Mouse (Mus musculus) right cerebral cortex, postnatal 14 days (tissue): ENCODE measurements around the gene Gm28035.

Experiments
- DNase-seq: peaks from one replicate; pipeline ENCODE4 v3.0.0; 2022

The Gm28035 gene

DNA sequence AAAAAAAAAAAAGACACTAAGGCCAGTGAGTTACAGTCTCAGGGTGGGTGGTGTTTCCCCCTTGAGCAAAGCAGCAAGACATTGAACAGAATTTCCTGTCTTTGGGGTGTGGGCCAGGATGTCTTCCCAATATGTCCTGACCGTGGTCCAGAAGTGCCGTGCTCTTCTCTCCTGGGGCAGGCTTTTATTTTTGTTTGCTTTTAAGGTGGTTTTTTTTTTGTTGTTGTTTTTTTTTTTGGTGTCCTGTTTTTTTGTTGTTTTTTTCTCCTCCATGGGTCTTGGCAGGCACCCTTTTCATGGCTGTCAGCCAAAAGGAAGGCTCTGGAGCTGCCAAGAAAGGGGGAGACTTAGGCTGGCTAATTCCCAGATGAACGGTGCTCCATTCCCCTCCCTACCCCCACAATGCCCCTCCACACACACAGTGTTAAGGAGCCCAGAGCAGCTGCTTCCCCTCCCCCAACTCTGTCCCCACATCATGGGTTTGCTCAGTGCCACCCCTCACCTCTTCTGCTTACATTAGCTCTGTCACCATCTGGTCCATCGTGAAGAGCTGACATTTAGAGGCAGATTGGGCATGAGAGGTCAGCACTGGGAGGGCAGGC is 22.6 kb downstream of the Gm28035 start:
- DNase-seq = peak; percentile 52

DNA sequence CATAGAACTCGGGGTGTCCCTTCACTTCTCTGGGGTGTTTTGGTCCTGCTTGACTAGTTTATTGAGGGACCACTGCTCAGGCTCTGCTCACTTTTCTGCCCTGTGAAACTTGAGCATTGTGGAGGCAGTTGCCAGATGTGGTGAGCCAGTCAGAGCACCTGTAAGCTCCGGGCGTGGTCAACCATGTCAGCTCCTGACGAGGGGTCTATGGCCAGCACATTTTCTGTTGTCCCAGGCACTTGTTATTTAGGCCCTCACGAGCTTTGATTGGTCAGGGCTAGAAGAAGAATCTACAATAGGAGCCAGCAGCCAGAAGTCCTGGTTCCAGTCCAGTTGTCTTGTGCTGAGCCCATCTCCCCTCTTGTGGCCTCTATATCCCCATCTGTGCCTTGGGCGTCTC is 23.4 kb downstream of the Gm28035 start:
- DNase-seq = no peak

DNA sequence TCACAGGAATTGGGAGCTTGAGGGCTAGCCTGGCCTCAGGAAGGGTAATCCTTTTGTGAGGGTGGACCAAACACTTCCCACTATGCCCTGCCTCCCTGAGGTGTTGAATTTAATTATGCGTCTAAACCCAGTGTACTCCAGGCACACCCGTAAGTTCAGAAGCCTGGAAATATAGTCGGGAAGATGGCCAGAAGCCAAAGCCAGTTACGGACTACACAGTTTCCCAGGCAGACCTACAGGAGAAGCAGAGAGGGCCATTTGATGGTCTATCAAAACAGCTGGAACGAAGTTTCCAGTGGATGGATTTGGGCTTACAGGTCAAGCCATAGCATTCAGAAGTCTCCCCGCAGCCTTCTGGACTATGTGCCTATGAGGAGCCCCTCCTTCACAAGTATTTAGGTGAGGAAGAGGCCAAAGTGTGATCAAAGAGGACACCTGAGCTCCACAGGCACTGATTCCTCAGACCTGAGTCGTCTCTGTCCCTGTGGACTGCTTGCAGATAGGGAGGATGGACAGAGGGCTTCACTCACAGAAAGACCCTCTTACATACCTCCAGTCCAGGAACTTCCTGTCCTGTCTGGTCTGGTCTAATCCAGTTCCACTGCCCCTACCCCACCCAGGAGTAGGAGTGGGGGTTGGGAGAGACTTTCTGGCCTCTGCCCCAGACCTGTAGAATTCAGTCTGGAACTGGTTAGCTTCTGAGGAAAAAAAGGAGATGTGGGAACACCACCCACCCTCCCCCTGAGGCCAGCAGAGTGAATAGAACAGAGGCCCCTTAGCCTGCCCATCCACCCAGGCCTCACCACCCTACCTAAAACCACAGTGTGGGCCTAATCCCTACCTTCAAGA is 24.5 kb downstream of the Gm28035 start:
- no peak for DNase-seq

DNA sequence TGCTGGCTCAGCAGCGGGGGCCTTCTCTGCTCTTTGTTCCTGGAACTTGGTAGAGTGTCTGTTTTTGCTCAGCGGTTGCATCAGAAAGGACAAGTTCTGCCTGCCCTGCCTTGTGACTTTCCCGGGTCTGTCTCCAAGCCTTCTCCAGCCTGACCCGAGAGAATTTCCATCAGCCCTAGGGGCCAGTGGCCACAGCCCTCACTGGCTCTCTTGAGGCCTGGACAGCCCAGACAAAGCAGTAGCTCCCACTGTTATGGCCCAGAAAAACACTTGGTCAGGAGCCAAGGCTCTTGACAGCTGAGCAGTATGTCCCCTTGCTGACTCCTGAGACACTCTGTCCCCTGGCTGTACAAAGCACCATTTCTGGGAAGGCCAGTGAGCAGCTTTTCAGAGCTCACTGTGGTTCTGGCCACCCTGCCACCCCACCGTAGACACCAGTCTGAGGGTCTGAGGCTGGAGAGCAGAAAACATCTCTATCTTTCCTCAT is 25.4 kb downstream of the Gm28035 start, which contains the start of gene Phyhd1:
Phyhd1 (plus strand) TSS at position 437 of the 487 bp plus-strand sequence.
- DNase-seq = no peak

DNA sequence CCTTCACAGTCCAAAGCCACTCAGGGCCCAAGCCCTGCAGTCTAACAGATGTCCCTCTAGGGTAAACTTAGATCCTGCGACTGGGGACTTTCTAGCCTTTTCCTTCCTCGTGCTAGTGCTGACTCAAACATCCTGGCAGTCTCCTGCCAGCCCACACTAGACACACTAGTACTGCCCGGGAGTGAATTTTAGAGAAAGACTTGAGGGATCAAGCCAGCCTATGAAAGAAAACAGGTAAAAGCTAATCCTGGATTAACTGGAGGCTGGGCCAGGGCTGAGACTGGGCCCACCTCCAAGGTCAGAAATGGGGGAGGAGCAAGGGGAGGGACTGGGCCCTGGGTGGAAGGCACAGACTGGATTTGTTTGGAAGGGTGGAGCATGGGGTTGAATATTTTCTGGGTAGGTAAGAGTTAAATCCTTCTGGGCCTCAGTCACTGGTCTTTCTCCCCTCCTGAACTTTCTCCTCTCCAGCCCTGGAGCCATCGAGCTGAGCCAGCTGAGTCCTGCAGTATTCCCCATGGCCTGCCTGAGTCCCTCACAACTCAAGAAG is 26.1 kb downstream of the Gm28035 start:
- no peak for DNase-seq

DNA sequence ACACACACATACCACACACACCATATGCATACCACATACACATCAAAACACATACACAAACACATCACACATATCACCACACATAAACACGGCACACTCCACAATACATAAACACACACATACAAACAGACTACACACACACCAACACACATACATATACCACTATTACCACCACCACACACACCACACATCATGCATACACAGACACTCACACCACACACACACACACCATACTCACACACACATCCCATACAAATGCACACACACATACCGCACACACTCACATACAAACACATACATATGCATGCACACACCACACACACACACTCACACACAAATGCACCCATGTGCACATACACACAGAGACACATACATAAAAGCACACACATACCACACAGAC is 27.1 kb downstream of the Gm28035 start:
- no peak for DNase-seq

DNA sequence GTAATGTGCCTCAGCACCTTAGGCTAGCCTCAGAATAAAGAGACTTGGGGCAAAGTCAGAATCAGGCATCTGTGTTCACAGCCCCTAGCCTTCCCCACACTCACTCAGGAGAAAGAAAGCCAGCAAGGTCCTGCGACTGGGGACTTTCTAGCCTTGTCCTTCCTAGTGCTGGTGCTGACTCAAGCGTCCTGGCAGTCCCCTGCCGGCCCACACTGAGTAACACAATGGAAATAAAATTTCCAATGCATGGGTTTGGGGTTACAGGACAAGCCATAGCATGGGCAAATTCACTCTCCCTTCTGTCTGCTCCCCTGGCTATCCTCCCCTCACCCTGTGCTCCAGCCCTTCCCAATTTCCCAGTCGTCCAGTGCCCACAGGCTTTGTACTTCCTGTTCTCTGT is 28.0 kb downstream of the Gm28035 start:
- no peak for DNase-seq

DNA sequence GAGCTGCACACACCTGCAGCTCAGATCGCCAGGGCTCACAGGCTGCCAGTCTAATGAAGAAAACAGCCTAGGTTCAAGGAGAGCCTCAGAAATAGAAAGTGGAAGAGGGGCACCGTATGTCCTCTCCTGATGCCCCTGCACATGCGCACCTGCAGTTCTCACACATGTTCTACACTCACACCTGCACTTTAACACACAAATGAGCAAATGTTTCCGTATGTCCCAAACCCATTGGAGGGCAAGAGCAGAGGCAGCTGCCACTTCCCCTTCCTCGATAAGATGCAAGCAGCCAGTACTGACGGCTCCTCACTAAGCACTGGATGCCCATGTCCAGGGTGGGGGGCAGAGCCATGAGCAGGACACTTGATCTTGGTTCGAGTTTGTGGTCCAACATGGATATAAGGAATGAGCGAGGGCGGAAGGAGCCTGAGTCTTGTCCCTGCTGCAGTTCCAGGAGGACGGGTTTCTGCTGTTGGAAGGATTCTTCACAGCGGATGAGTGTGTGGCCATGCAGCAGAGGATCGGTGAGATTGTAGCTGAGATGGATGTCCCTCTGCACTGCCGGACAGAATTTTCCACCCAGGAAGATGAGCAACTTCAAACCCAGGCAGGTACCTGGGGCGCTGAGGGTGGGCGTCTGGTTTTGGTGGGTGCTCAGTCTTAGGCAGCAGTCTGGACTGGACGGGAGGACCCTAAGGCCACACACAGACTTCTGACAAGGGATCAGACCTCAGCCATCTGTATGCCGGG is 29.0 kb downstream of the Gm28035 start:
- no peak for DNase-seq

DNA sequence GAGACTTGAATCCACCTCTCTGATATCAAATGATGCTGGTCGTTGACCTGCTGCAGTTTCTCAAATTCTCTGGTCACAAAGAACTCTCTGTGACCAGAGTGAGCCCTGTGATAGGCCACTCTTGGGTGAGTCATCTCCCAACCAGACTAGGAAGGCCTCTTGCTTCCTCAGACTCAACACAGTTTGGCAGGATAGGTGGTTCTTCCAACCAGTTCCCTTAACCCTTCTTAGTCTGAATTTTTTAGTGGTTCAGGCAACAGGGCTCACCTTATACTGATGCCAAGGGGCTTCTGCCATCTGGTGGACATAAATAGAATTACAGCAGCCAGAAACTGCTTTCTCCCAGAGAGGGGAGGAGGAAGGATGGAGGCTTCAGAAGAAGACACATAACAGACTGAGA is 29.8 kb downstream of the Gm28035 start:
- DNase-seq = no peak

DNA sequence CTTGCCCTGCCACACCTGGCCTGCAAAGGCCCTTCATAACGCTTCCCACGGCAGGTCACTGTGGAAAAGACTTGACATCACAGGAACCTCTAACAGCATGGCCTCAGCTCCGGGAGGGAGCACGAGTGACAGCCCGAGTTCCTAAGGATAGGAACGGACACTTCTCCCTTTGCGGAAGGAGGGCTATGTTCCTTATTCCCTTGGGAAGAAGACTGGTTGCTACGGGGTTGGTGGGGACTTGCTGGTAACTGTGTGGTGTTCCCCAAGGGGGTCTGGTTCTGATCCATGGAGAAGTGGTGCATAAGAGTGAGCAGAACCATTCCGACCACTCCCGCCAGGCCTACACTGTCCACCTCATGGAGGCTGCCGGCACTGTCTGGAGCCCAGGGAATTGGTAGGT is 40.4 kb downstream of the Gm28035 start, which contains the start of gene Gm28038:
Gm28038 (plus strand) TSS at position 301 of the 400 bp plus-strand sequence.
- DNase-seq = no peak

DNA sequence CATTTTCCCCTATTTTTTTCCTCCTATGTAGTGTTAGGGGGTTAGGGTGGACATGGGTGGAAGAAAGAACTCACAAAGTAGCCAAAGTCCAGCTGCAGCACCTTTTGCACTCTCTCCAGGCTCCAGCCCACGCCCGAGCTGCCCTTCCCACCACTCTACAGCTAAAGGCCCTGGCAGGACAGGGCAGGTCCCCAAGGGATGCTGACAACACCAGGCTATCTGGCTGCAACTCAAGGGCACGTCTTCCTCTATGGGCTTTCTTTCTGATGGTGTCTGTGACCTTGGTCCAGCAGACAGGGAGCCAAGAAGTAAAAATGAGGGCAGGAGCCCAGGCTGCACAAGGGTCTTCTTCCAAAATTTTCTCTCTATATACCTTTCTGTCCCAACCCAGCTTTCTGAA is 41.3 kb downstream of the Gm28035 start:
- no peak for DNase-seq

DNA sequence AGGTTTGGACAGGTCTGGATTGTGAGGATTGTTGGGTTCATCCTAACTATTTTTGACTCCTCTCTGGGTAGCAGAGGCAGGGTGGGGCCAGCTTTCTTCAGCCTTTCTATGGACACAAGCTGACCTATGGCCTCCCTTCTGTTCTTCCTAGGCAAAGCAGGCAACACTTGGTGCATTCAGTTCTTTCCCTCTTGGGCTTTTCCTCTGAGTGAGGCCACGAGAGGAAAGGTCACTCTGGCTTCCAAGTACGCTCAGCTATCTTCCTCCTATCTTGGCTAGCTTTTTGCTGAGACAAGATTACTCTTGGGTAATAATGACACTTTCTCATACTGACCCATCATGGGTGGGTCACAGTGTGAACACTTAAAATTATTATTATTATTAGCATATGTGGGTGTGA is 42.8 kb downstream of the Gm28035 start:
- no peak for DNase-seq

DNA sequence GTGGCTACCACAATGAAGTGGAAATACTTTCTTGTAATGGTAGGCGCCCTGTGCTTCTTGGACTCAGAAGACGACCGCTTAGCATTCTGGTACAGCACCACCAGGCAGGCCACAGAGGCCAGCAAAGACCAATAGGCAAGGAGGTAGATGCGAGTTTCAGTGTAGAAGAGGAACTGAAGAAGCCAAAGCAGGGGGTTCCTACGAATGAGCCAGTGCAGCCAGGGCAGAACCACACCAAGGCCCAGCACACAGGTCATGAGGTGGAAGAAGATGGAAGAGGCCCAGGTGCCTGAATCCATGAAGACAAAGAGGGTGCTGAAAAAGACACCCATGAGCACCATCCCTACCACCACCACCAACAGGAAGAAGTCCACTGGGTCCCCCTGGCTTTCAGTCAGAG is 44.6 kb downstream of the Gm28035 start:
- no peak for DNase-seq

DNA sequence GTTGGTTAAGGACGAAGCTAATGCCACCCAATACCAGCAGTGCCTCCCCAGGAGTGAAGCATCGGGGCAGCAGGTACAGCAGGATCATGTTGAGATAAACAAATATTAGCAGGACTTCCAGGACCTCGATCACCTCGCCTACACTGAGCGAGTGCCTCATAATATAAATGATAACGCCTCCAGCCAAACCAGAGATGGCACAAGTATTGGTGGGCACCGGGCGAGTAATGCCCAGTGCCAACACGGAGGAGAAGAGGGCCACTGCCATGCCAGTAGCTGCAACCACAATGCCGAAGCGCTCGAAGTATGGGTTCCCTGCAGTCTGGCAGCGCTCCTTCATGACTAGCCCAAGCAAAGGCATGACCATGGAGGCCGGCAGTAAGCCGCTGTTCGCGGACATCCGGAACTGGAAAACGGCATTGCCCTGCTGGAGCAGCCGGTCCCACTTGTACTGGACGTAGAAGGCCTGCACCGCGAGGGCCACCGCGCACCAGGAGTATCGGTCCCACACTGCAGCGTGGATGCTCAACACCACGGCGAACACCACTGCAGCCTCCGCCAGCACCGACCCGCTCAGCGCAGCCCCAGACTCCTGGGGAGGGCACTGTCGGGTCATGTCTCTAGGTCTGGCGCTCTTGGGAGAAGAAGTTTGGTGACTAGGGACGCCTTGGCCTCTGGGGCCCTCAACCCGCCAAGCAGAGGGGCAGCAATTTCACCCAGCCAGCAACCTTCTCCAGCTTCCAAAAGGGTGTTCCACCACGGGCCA is 45.2 kb downstream of the Gm28035 start:
- peak; percentile 26 for DNase-seq

DNA sequence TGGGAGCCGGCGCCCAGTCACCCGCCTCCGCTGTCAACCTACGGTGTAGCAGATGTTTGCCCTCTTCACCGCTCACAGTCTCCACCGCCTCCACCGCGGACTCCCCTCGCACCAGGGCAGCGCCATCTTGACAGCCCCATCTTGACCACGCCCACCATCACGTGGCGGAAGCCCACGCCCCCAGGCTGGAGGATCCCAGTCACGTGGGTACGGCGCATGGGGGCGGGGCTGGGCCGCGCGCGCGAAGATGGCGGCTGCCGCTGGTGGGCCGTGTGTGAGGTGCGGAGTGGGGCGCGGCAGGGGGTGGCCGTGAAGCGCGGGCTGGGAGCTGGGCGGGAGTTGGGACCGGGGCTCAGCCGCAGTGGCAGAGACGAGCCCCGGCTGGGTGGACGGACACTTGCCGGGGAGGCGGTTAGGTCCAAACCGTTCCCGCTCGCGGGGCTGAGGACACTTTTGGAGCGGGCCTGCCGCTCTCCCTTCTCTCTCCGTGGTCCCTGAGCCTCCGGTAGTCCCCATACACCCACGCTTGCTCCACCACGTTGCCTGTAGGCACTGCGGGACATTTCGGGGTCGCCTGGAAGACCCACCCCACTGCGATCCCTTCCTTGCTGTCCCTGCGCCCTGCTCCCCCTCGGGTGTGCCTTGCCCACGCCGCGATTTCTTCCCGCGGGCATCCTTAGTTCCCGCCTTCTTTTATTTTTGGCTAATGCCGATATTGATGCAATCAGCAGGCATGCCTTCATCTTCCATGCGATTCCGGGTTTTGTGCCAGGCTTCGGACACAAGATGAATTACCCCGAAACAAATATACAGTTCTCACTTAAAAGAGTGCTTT is 46.0 kb downstream of the Gm28035 start, which contains the start of the genes Dolk and Nup188:
Dolk (minus strand) TSS at position 143 of the 835 bp plus-strand sequence.
Nup188 (plus strand) TSS at position 206 of the 835 bp plus-strand sequence.
- peak; percentile 99 for DNase-seq

DNA sequence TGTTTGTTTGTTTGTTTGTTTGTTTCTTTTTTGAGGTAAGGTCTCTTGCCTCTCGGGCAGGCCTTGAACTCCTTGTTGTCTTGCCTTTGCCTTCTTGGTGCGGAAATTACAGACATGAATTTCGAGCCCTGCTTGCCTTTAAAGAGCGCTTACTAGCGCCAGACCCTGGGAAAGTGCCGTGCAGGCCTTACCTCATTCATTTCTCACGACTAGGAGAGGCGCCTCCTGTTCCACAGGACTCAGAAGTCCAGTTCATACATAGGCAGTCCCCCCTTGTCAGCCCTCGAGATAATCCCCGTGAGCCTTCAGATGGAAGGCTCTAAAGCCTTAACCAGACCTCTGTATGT is 46.6 kb downstream of the Gm28035 start:
- no peak for DNase-seq

DNA sequence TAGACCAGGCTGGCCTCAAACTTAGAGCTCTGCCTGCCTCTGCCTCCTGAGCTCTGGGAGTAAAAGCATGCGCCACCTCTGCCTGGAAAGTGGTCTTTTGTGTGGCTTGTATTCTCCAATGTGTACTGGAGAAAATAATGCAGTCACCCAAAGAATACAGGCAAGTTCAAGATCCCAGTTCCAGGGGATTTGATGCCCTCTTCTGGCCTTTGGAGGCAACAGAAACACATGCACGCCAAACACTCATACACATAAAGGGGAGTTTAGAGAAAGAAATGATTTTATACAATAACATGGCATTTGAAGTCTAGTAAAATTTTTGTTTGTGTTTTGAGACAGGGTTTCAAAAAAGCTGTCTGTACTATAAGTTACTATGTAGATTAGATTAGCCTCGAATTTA is 59.2 kb downstream of the Gm28035 start:
- no peak for DNase-seq

DNA sequence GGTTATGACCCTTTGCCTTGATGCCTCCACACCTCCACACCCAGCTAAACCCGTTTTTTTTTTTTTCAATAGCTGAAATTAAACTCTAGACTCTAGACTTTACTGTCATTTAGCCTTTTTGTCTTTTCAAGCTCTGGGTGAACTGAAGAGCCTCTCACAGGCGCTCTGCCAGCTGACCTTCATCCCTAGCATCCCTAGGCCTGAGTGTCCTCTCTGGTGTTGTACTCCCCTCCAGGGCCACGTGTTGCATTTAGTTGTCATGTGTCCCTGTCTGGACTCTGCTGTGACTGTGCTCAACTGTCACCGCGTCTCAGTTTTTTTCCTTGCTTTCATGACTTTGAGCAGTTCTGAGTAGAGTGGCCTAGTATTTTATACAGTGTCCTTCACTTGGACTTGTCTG is 59.6 kb downstream of the Gm28035 start:
- DNase-seq = no peak

DNA sequence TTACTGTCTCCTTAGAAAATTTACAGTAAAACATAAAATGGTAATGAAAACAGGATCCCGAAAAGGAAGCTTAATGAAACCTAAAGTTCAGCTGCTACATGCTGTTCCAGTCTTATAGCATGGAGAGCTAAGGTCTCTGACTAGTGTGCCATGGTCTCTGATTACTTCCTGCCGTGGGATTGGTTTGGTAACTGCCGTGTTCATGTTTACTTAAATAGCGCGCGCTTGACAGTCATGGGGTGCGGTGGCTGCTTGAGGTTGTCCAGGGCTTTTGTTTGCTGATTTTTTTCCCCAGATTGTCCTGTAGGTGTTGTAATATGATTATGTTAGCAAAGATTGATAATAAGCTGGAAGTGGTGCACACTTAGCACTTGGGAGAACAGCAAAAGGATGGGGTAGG is 65.7 kb downstream of the Gm28035 start:
- no peak for DNase-seq

DNA sequence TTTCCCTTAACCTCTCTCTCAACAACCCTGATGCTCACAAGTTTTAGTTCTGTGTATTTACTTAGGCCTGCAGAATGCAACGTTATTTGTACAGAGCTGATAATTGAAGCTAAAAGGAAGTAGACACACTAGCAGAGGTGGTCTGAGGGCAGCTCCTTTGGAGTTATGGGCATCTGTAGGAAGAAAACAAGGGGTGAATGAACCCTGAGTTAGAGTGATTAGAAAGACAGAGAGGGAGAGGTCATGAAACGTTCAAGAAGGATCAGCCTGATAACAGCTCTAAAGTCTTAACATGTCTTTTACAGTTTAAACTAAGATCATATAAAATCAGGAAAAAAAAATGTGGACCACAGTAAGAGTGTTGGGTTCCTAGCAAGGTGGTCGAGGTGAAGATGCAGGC is 69.0 kb downstream of the Gm28035 start:
- DNase-seq = no peak

DNA sequence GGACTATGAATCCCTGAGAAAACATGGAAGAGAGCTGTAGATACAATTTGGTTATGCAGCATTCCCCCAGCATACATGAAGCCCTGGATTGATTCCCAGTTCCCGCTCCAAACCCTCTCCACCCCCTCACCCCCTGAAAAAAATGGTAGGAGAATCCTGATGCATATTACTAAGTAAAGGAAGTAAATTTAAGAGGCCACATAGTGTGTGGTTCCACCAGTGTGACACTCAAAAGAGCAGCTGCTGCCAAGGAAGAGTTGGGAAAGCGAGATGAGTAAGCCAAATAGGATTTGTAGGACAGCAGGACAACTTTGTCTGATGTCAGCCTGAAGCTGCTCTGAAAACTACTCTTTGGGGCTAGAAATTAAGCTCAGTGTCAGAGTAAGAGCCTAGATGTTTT is 71.1 kb downstream of the Gm28035 start:
- no peak for DNase-seq
